Mouse (Mus musculus) limb, embryonic 12.5 days (tissue): ENCODE data around the gene Mgp. TPM values are rescaled to one million over a fixed set of nuclear protein-coding genes. Genes with fewer than 3 reads are reported as not detected.

Experiments used
- ATAC-seq: fragments of 200-750 bp; cut with Nextera tagmentation; 2 replicates; pipeline ENCODE4 v1.8.0; 2017; ENCODE audit warnings: low read depth, moderate TSS enrichment; ENCODE audit not compliant: insufficient number of reproducible peaks, insufficient read depth, low FRiP score, low TSS enrichment
- H3K27ac ChIP-seq: fragments of 300-500 bp; sonication (generic); 2 replicates; pipeline ENCODE4 v1.5.1; 2016; ENCODE audit warnings: mild to moderate bottlenecking, moderate library complexity
- H3K27me3 ChIP-seq: fragments of 300-500 bp; sonication (generic); 2 replicates; pipeline ENCODE4 v1.6.1; 2016; ENCODE audit warnings: mild to moderate bottlenecking, moderate library complexity
- H3K36me3 ChIP-seq: fragments of 300-500 bp; sonication (generic); 2 replicates; pipeline ENCODE4 v1.6.1; 2016; ENCODE audit warnings: mild to moderate bottlenecking, moderate library complexity
- H3K4me1 ChIP-seq: fragments of 300-500 bp; sonication (generic); replicated peaks from 2 replicates; pipeline ENCODE4 v1.6.1; 2016
- H3K4me2 ChIP-seq: fragments of 300-500 bp; sonication (generic); 2 replicates; pipeline ENCODE4 v1.6.1; 2016; ENCODE audit warnings: mild to moderate bottlenecking, moderate library complexity
- H3K4me3 ChIP-seq: fragments of 300-500 bp; sonication (generic); replicated peaks from 2 replicates; pipeline ENCODE4 v1.5.1; 2016; ENCODE audit warnings: mild to moderate bottlenecking
- H3K9ac ChIP-seq: fragments of 300-500 bp; sonication (generic); replicated peaks from 2 replicates; pipeline ENCODE4 v1.6.1; 2016; ENCODE audit warnings: mild to moderate bottlenecking, moderate library complexity
- H3K9me3 ChIP-seq: fragments of 300-500 bp; sonication (generic); 2 replicates; pipeline ENCODE4 v1.6.1; 2016; ENCODE audit warnings: mild to moderate bottlenecking, moderate library complexity
- WGBS: fragments of 180-500 bp; shearing (Covaris S2); methylation state at CpG from one replicate; pipeline ENCODE4 v1.1.7; 2016; 5-methylcytosine and 5-hydroxymethylcytosine counted together
- polyA plus RNA-seq: library from polyadenylated mRNA; unstranded; fragments of >200 nt; fragmentation: Nextera tagmentation; extraction: Ambion mirVana; gene quantifications from 2 replicates; pipeline ENCODE4 v1.2.1, GENCODE M21; 2016

The Mgp gene
- 28.7 and 40.3 TPM in 2 replicates for polyA plus RNA-seq

GRCm38 (mm10) chr6:136875670-136876069, at the start of gene Mgp:
Gene Mgp, minus strand, starts transcription at chr6:136875823.
- peak within 1 kb of the TSS; percentile 60 for H3K27ac ChIP-seq
- H3K9ac ChIP-seq: peak within 1 kb of the TSS; percentile 52
- H3K4me1 ChIP-seq: peaks cover 24% of the 10 kb centered on the region
- H3K9me3 ChIP-seq: no peaks in the 10 kb centered on the region
- no peaks in the 10 kb centered on the region for H3K36me3 ChIP-seq
- H3K4me2 ChIP-seq: peak within 1 kb of the TSS; percentile 55
- peak within 1 kb of the TSS; percentile 30 for H3K4me3 ChIP-seq
- WGBS: 24% methylated on average over 9 of the region's 9 CpGs
- H3K27me3 ChIP-seq: no peaks in the 10 kb centered on the region
- peak; percentile 65; the same call in 1 of the 2 replicates for ATAC-seq

GRCm38 (mm10) chr6:136925049-136925448, 49.4 kb upstream of the Mgp start:
- ATAC-seq: no peak

GRCm38 (mm10) chr6:136923532-136923931, 47.9 kb upstream of the Mgp start, which contains the start of gene Pde6h:
Gene Pde6h, plus strand, starts transcription at chr6:136923832.
- Histone ChIP-seq H3K4me2 (no peak within 1 kb of the TSS), H3K9ac (no peak within 1 kb of the TSS), H3K4me1 (peaks cover 10% of the 10 kb centered on the region), H3K27ac (no peak within 1 kb of the TSS), H3K4me3 (no peak within 1 kb of the TSS), H3K9me3 (no peaks in the 10 kb centered on the region), H3K27me3 (no peaks in the 10 kb centered on the region), H3K36me3 (no peaks in the 10 kb centered on the region)
- no peak for ATAC-seq
- 91% methylated on average over 8 of the region's 8 CpGs for WGBS

More at GRCm38 (mm10) chr6:136925049-136925448, 49.4 kb upstream of the Mgp start:
- Histone ChIP-seq H3K4me2 (no peak overlapping the region), H3K4me1 (peaks cover 10% of the 10 kb centered on the region), H3K4me3 (no peak overlapping the region), H3K27ac (no peak overlapping the region), H3K27me3 (no peaks in the 10 kb centered on the region), H3K36me3 (no peaks in the 10 kb centered on the region), H3K9me3 (no peaks in the 10 kb centered on the region), H3K9ac (no peak overlapping the region)
- 50% methylated on average over 8 of the region's 8 CpGs for WGBS

- Histone ChIP-seq H3K27ac (no peak overlapping the region), H3K4me3 (no peak overlapping the region), H3K36me3 (no peaks in the 10 kb centered on the region), H3K4me1 (peaks cover 16% of the 10 kb centered on the region), H3K4me2 (no peak overlapping the region), H3K9ac (no peak overlapping the region), H3K27me3 (no peaks in the 10 kb centered on the region), H3K9me3 (no peaks in the 10 kb centered on the region)
- WGBS: 82% methylated on average over 7 of the region's 7 CpGs
- no peak for ATAC-seq
Observed at GRCm38 (mm10) chr6:136922871-136923270, 47.2 kb upstream of the Mgp start.

GRCm38 (mm10) chr6:136922080-136922479, 46.5 kb upstream of the Mgp start, which contains the start of gene Erp27:
Gene Erp27, minus strand, starts transcription at chr6:136922180.
- H3K4me3 ChIP-seq: no peak within 1 kb of the TSS
- H3K36me3 ChIP-seq: no peaks in the 10 kb centered on the region
- H3K27me3 ChIP-seq: no peaks in the 10 kb centered on the region
- 72% methylated on average over 5 of the region's 5 CpGs for WGBS
- no peak within 1 kb of the TSS for H3K9ac ChIP-seq
- H3K4me1 ChIP-seq: peaks cover 17% of the 10 kb centered on the region
- H3K27ac ChIP-seq: no peak within 1 kb of the TSS
- H3K9me3 ChIP-seq: no peaks in the 10 kb centered on the region
- ATAC-seq: no peak
- no peak within 1 kb of the TSS for H3K4me2 ChIP-seq

- H3K27ac ChIP-seq: no peak overlapping the region
- no peak overlapping the region for H3K4me3 ChIP-seq
- H3K4me2 ChIP-seq: no peak overlapping the region
- no peaks in the 10 kb centered on the region for H3K36me3 ChIP-seq
- H3K9me3 ChIP-seq: no peaks in the 10 kb centered on the region
- no peak overlapping the region for H3K9ac ChIP-seq
- H3K27me3 ChIP-seq: no peaks in the 10 kb centered on the region
- WGBS: 52% methylated on average over 7 of the region's 7 CpGs
- peaks cover 17% of the 10 kb centered on the region for H3K4me1 ChIP-seq
- ATAC-seq: no peak
Observed at GRCm38 (mm10) chr6:136921601-136922000, 46.0 kb upstream of the Mgp start.

- Histone ChIP-seq H3K27me3 (no peaks in the 10 kb centered on the region), H3K4me1 (peaks cover 17% of the 10 kb centered on the region), H3K36me3 (no peaks in the 10 kb centered on the region), H3K9me3 (no peaks in the 10 kb centered on the region), H3K4me2 (no peak overlapping the region), H3K27ac (no peak overlapping the region), H3K9ac (no peak overlapping the region), H3K4me3 (no peak overlapping the region)
- WGBS: 48% methylated on average over 16 of the region's 16 CpGs
- no peak for ATAC-seq
Observed at GRCm38 (mm10) chr6:136920320-136921257, 45.0 kb upstream of the Mgp start.

GRCm38 (mm10) chr6:136917885-136918284, 42.3 kb upstream of the Mgp start:
- Histone ChIP-seq H3K4me3 (no peak overlapping the region), H3K4me2 (no peak overlapping the region), H3K4me1 (peaks cover 28% of the 10 kb centered on the region), H3K9me3 (no peaks in the 10 kb centered on the region), H3K27ac (peak overlapping the region; percentile 87), H3K9ac (no peak overlapping the region), H3K27me3 (no peaks in the 10 kb centered on the region), H3K36me3 (no peaks in the 10 kb centered on the region)
- no peak for ATAC-seq
- WGBS: 7% methylated on average over 2 of the region's 2 CpGs

- Histone ChIP-seq H3K4me3 (no peak overlapping the region), H3K9ac (no peak overlapping the region), H3K36me3 (no peaks in the 10 kb centered on the region), H3K27ac (no peak overlapping the region), H3K4me2 (no peak overlapping the region), H3K27me3 (no peaks in the 10 kb centered on the region), H3K9me3 (no peaks in the 10 kb centered on the region), H3K4me1 (peaks cover 34% of the 10 kb centered on the region)
- 86% methylated on average over 8 of the region's 8 CpGs for WGBS
- no peak for ATAC-seq
Observed at GRCm38 (mm10) chr6:136915721-136916395, 40.2 kb upstream of the Mgp start.

- 87% methylated on average over 6 of the region's 6 CpGs for WGBS
- Histone ChIP-seq H3K9me3 (no peaks in the 10 kb centered on the region), H3K4me1 (peaks cover 38% of the 10 kb centered on the region), H3K4me2 (0 out of 2 replicates have a peak overlapping the region, but pooled peaks have one; percentile 50), H3K27ac (peak overlapping the region; percentile 89), H3K4me3 (no peak overlapping the region), H3K27me3 (no peaks in the 10 kb centered on the region), H3K9ac (no peak overlapping the region), H3K36me3 (no peaks in the 10 kb centered on the region)
- no peak for ATAC-seq
Observed at GRCm38 (mm10) chr6:136914234-136914633, 38.6 kb upstream of the Mgp start.
